Mouse (Mus musculus) myocyte (in vitro differentiated cells): ENCODE data around the gene Gpr119. TPM values are rescaled to one million over a fixed set of nuclear protein-coding genes. Genes with fewer than 3 reads are reported as not detected.

Source experiments
- polyA plus RNA-seq: library from polyadenylated mRNA; unstranded; fragments of >200 nt; fragmentation: generic; extraction: Trizol; gene quantifications from one replicate; pipeline ENCODE4 v1.2.1, GENCODE M21; 2012; ENCODE audit warnings: missing spikeins

Gene Gpr119
- polyA plus RNA-seq, 1 experiment, result not detected

Other genes with a start within 250 kb of the Gpr119 start
- 7.0 TPM for gene Elf4, start 211.3 kb downstream of the Gpr119 start, polyA plus RNA-seq
- 33.2 TPM for gene Aifm1, start 160.9 kb downstream of the Gpr119 start, polyA plus RNA-seq
- 0.13 TPM for gene Rab33a, start 155.2 kb downstream of the Gpr119 start, polyA plus RNA-seq
- 2.3 TPM for gene Zfp280c, start 80.0 kb downstream of the Gpr119 start, polyA plus RNA-seq
- 5.5 TPM for gene Slc25a14, start 51.1 kb downstream of the Gpr119 start, polyA plus RNA-seq
- gene Rbmx2, start 20.5 kb upstream of the Gpr119 start, polyA plus RNA-seq, result 3.7 TPM
- gene Gm595, start 203.2 kb upstream of the Gpr119 start, polyA plus RNA-seq, result not detected